Mouse (Mus musculus): ENCODE data around the gene Col25a1.

DNA sequence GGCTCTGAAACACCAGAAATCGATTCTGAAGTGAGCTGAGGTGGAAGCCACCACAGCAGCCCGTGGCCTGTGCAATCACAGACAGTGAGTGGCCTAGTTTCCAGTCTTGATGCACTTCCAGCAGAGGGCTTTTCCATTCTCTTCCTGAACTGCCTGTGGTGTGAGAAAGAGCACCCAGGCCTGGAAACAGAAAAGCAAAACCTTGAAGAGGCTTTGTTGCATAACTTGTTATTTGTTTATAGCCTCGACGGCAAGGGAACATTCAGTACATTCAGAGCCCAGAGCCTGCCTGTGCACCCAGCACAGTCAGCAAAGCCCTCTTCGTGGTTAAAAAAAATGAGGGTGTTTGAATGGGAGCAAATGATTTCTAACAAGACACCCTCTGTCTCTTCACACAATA lies 502.6 kb downstream of the Col25a1 start:
- TF ChIP-seq CTCF (IDR thresholded peaks at IDR 0.05; ENCODE audit: control insufficient read depth, insufficient read depth, insufficient read length), result no peak
- no peak for TF ChIP-seq MYOD1 (IDR thresholded peaks at IDR 0.05; ENCODE audit: control insufficient read depth, insufficient read length, low read depth)
- TF ChIP-seq CEBPB (IDR thresholded peaks at IDR 0.05; ENCODE audit: low read depth), result no peak
- no peak for TF ChIP-seq MYOG (IDR thresholded peaks at IDR 0.05; ENCODE audit: control insufficient read depth, extremely low read depth, insufficient read length)
- no peak for TF ChIP-seq MAX (IDR thresholded peaks at IDR 0.05)
- no peak for TF ChIP-seq USF1 (IDR thresholded peaks at IDR 0.05; ENCODE audit: low read depth)

All from C2C12 (cell line).